Mouse (Mus musculus): ENCODE results near the gene Ppp4r3b.

The Ppp4r3b gene

GRCm38 (mm10) chr11:29172563-29173124 is at the start of gene Ppp4r3b:
TSS of gene Ppp4r3b (plus strand) at chr11:29172890.
- in situ Hi-C loops (cut with MboI, MseI), result no loop called here

- in situ Hi-C loops (cut with MboI, MseI), result no loop called here
These were observed 42.8 kb upstream of the Ppp4r3b start for GRCm38 (mm10) chr11:29129862-29130384.

- in situ Hi-C loops (cut with MboI, MseI), result no loop called here
These were observed 42.0 kb upstream of the Ppp4r3b start, which contains the start of gene Pnpt1 for GRCm38 (mm10) chr11:29130385-29131355. TSS of gene Pnpt1 (plus strand) at chr11:29130744.

- in situ Hi-C loops (cut with MboI, MseI), result no loop called here
These were observed 32.0 kb upstream of the Ppp4r3b start for GRCm38 (mm10) chr11:29140671-29141070.

- in situ Hi-C loops (cut with MboI, MseI), result no loop called here
These were observed 23.8 kb upstream of the Ppp4r3b start for GRCm38 (mm10) chr11:29148901-29149300.

GRCm38 (mm10) chr11:29163569-29163968 is 9.1 kb upstream of the Ppp4r3b start:
- in situ Hi-C loops (cut with MboI, MseI), result no loop called here

- in situ Hi-C loops (cut with MboI, MseI), result no loop called here
These were observed 715 bp upstream of the Ppp4r3b start for GRCm38 (mm10) chr11:29171959-29172391.

- in situ Hi-C loops (cut with MboI, MseI), result no loop called here
These were observed 488 bp downstream of the Ppp4r3b start for GRCm38 (mm10) chr11:29173125-29173631.

GRCm38 (mm10) chr11:29173706-29174436 is 1.2 kb downstream of the Ppp4r3b start:
- in situ Hi-C loops (cut with MboI, MseI), result no loop called here

- in situ Hi-C loops (cut with MboI, MseI), result loop anchor here (5.0 kb wide), 1 partner anchor 38 kb away; no protein-coding TSS in a partner anchor
These were observed 6.6 kb downstream of the Ppp4r3b start for GRCm38 (mm10) chr11:29179319-29179718.

- in situ Hi-C loops (cut with MboI, MseI), result no loop called here
These were observed 8.0 kb downstream of the Ppp4r3b start for GRCm38 (mm10) chr11:29180657-29181056.

- in situ Hi-C loops (cut with MboI, MseI), result no loop called here
These were observed 9.1 kb downstream of the Ppp4r3b start for GRCm38 (mm10) chr11:29181751-29182150.

- in situ Hi-C loops (cut with MboI, MseI), result no loop called here
These were observed 16.3 kb downstream of the Ppp4r3b start for GRCm38 (mm10) chr11:29188981-29189380.

GRCm38 (mm10) chr11:29203653-29204052 is 31.0 kb downstream of the Ppp4r3b start:
- in situ Hi-C loops (cut with MboI, MseI), result loop anchor here (25.0 kb wide), 1 partner anchor 934 kb away; no protein-coding TSS in a partner anchor

- in situ Hi-C loops (cut with MboI, MseI), result loop anchor here (25.0 kb wide), 1 partner anchor 928 kb away; no protein-coding TSS in a partner anchor
These were observed 37.1 kb downstream of the Ppp4r3b start for GRCm38 (mm10) chr11:29209774-29210173.

- in situ Hi-C loops (cut with MboI, MseI), result loop anchor here (5.0 to 25.0 kb wide), 2 partner anchors 39 to 921 kb away; no protein-coding TSS in a partner anchor
These were observed 43.5 kb downstream of the Ppp4r3b start for GRCm38 (mm10) chr11:29216196-29216595.

GRCm38 (mm10) chr11:29219055-29219454 is 46.4 kb downstream of the Ppp4r3b start:
- in situ Hi-C loops (cut with MboI, MseI), result loop anchor here (5.0 to 25.0 kb wide), 2 partner anchors 42 to 918 kb away; no protein-coding TSS in a partner anchor

GRCm38 (mm10) chr11:29222310-29222709 is 49.6 kb downstream of the Ppp4r3b start:
- in situ Hi-C loops (cut with MboI, MseI), result loop anchor here (25.0 kb wide), 1 partner anchor 915 kb away; no protein-coding TSS in a partner anchor

- in situ Hi-C loops (cut with MboI, MseI), result loop anchor here (25.0 kb wide), 1 partner anchor 913 kb away; no protein-coding TSS in a partner anchor
These were observed 52.1 kb downstream of the Ppp4r3b start for GRCm38 (mm10) chr11:29224754-29225153.

GRCm38 (mm10) chr11:29228957-29229356 is 56.3 kb downstream of the Ppp4r3b start:
- in situ Hi-C loops (cut with MboI, MseI), result no loop called here

- in situ Hi-C loops (cut with MboI, MseI), result no loop called here
These were observed 60.9 kb downstream of the Ppp4r3b start for GRCm38 (mm10) chr11:29233569-29233968.
